Mouse (Mus musculus): ENCODE measurements at regions not wholly inside any gene's neighbourhood (a gene's known extent, or its start where the extent isn't known, plus 50 kb on each side); places are given as distances from the start of the nearest gene placed in this dataset.

DNA sequence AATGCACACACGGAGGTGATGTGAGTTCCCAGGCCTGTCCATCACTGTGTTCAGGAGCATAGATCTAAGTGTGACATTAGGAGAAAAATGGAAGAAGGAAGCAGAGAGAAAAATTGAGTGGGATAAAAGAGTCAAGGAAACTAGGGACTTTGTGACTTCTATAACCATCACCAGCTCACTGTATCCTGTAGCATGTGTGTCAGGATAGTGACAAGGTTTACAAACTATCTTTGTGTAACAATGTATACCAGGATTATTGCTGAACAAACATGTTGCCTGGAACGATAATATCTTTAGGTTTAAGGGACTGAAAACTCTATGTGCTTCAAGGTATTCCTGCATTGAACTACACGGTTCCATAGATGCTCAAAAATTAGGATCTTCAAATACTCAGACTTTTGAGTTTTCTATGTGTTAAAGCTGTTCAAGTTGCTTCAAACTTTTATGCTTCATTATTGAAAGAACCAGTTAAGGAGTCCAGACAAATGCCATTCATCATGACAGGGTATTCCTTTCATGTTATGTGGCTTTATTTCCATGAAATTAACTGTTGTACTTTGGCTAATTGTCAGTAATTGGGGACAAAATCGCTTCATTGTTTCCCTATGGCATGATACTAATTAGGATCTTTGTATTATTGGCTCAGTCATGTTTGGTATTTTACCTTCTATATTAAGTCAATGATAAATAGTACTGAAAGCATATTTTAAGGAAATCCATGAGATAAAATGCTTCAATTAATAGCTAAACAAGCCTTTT lies 200.5 kb downstream of the Gm11146 start:
- Histone ChIP-seq H3K36me3 (ENCODE audit: control insufficient read depth, insufficient read depth, low read length) (no peaks in the 10 kb centered on the region), H3K4me3 (ENCODE audit: low read depth, low read length) (0 out of 2 replicates have a peak overlapping the region, but pooled peaks have one; percentile 10), H3K4me1 (replicated peaks; ENCODE audit: control insufficient read depth, insufficient read depth, low read length) (peaks cover 10% of the 10 kb centered on the region; the same call in 1 of the 2 replicates), H3K27ac (ENCODE audit: low read depth, low read length) (peak overlapping the region; percentile 96), H3K9me3 (ENCODE audit: control insufficient read depth, low read length) (no peaks in the 10 kb centered on the region), H3K4me2 (replicated peaks; ENCODE audit: low read depth, low read length) (peak overlapping the region; percentile 50), H3K27me3 (ENCODE audit: control insufficient read depth, insufficient read depth, low read length) (no peaks in the 10 kb centered on the region), H3K9ac (ENCODE audit: low read depth, low read length) (peak overlapping the region; percentile 65)
- WGBS: 35% methylated on average over 4 of the region's 4 CpGs
- ATAC-seq (ENCODE audit: low FRiP score): no peak
- no peak for DNase-seq (ENCODE audit: low spot score)

DNA sequence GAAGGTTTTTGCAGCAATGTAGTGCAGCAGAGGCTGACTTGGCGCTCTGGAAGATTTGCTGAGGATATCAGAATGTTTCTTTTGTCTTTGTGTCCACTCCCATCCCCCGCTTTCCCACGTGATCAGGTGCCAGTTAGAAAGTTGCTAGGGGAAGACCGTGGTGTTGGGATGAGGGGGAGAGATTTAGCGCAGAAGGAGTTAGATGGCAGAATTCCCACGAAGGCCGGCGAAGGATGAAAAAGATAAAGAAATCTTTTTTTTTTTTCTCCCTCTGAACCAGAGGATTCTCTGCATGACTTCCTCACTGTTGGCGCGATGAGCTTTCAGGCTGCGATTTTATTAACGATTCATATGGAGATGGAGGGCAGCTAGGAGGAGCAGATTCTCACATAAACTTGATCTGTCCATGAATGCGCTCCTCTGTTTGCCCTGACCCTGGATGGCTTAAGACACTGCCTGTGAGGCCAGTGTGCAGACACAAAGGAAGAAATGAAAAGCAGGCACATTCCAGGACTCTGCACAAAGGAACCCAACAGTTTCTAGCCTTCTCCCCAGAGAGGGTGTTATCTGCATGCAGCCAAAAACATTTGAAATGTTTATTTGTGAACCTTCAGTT lies 201.5 kb downstream of the Gm11146 start:
- Histone ChIP-seq H3K27ac (ENCODE audit: low read depth, low read length) (peak overlapping the region; percentile 96), H3K9ac (ENCODE audit: low read depth, low read length) (peak overlapping the region; percentile 65), H3K9me3 (ENCODE audit: control insufficient read depth, low read length) (no peaks in the 10 kb centered on the region), H3K4me1 (replicated peaks; ENCODE audit: control insufficient read depth, insufficient read depth, low read length) (peaks cover 10% of the 10 kb centered on the region; the same call in 1 of the 2 replicates), H3K27me3 (ENCODE audit: control insufficient read depth, insufficient read depth, low read length) (no peaks in the 10 kb centered on the region), H3K4me3 (ENCODE audit: low read depth, low read length) (peak overlapping the region; percentile 22), H3K4me2 (replicated peaks; ENCODE audit: low read depth, low read length) (peak overlapping the region; percentile 50), H3K36me3 (ENCODE audit: control insufficient read depth, insufficient read depth, low read length) (no peaks in the 10 kb centered on the region)
- under 1% methylated on average over 13 of the region's 13 CpGs for WGBS
- DNase-seq (ENCODE audit: low spot score) (peak; percentile 90), ATAC-seq (ENCODE audit: low FRiP score) (peak; percentile 90)

- Histone ChIP-seq H3K4me1 (replicated peaks; ENCODE audit: control insufficient read depth, insufficient read depth, low read length) (peaks cover 10% of the 10 kb centered on the region; the same call in 1 of the 2 replicates), H3K9me3 (ENCODE audit: control insufficient read depth, low read length) (no peaks in the 10 kb centered on the region), H3K4me3 (ENCODE audit: low read depth, low read length) (peak overlapping the region; percentile 22; the same call in 1 of the 2 replicates), H3K36me3 (ENCODE audit: control insufficient read depth, insufficient read depth, low read length) (no peaks in the 10 kb centered on the region), H3K9ac (ENCODE audit: low read depth, low read length) (peak overlapping the region; percentile 65), H3K4me2 (replicated peaks; ENCODE audit: low read depth, low read length) (peak overlapping the region; percentile 50), H3K27ac (ENCODE audit: low read depth, low read length) (peak overlapping the region; percentile 96), H3K27me3 (ENCODE audit: control insufficient read depth, insufficient read depth, low read length) (no peaks in the 10 kb centered on the region)
- WGBS: 4% methylated on average over 10 of the region's 10 CpGs
- ATAC-seq (ENCODE audit: low FRiP score): peak; percentile 58
- peak; percentile 73 for DNase-seq (ENCODE audit: low spot score)
These were observed 202.0 kb downstream of the Gm11146 start for GRCm38 (mm10) chr16:77399846-77400275.

DNA sequence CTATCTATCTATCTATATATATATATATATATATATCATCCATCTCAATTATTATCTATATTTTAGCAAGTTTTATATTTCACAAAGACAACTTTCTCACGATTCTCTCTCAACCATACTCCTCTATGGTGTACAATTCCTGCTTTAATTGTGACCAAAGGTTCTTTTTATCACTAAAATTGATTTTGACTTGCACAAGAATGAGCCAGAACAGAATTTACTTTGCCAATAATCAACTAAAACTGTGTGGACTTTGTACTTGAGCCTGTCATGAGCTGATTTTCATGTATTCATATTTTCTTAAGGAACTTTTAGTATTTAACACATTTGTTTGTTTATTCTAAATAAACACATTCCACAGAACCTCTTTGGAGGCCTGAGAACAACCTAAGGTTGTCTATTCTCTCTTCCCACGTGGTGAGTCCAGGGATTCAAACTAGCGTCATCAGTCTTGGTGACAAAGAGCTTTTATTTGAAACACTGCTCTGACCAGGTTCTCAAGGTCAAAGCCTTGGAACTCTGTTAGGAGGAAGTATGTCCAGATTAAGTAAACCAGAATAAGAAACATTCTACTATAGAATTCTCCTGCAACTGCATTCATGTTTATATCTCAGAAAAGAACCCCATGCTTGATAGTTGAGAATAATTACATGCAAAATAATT lies 207.7 kb downstream of the Gm11146 start:
- Histone ChIP-seq H3K36me3 (ENCODE audit: control insufficient read depth, insufficient read depth, low read length) (no peaks in the 10 kb centered on the region), H3K9ac (ENCODE audit: low read depth, low read length) (no peak overlapping the region), H3K4me2 (replicated peaks; ENCODE audit: low read depth, low read length) (no peak overlapping the region), H3K27ac (ENCODE audit: low read depth, low read length) (no peak overlapping the region), H3K9me3 (ENCODE audit: control insufficient read depth, low read length) (no peaks in the 10 kb centered on the region), H3K4me1 (replicated peaks; ENCODE audit: control insufficient read depth, insufficient read depth, low read length) (0 out of 2 replicates have a peak, but pooled peaks cover 2% of the 10 kb centered on the region), H3K27me3 (ENCODE audit: control insufficient read depth, insufficient read depth, low read length) (no peaks in the 10 kb centered on the region), H3K4me3 (ENCODE audit: low read depth, low read length) (no peak overlapping the region)
- ATAC-seq (ENCODE audit: low FRiP score): no peak
- DNase-seq (ENCODE audit: low spot score): no peak
- 52% methylated on average over 3 of the region's 3 CpGs for WGBS

GRCm38 (mm10) chr16:77393470-77393869 lies 208.4 kb downstream of the Gm11146 start:
- H3K9ac ChIP-seq (ENCODE audit: low read depth, low read length): no peak overlapping the region
- no peak for ATAC-seq (ENCODE audit: low FRiP score)
- H3K27me3 ChIP-seq (ENCODE audit: control insufficient read depth, insufficient read depth, low read length): no peaks in the 10 kb centered on the region
- no peak for DNase-seq (ENCODE audit: low spot score)
- no peak overlapping the region for H3K27ac ChIP-seq (ENCODE audit: low read depth, low read length)
- H3K4me2 ChIP-seq (replicated peaks; ENCODE audit: low read depth, low read length): no peak overlapping the region
- 0 out of 2 replicates have a peak, but pooled peaks cover 2% of the 10 kb centered on the region for H3K4me1 ChIP-seq (replicated peaks; ENCODE audit: control insufficient read depth, insufficient read depth, low read length)
- H3K4me3 ChIP-seq (ENCODE audit: low read depth, low read length): no peak overlapping the region
- 88% methylated on average over 5 of the region's 5 CpGs for whole genome bisulfite sequencing
- no peaks in the 10 kb centered on the region for H3K9me3 ChIP-seq (ENCODE audit: control insufficient read depth, low read length)
- H3K36me3 ChIP-seq (ENCODE audit: control insufficient read depth, insufficient read depth, low read length): no peaks in the 10 kb centered on the region

GRCm38 (mm10) chr16:77392205-77392604 lies 209.7 kb downstream of the Gm11146 start:
- Histone ChIP-seq H3K4me2 (replicated peaks; ENCODE audit: low read depth, low read length) (no peak overlapping the region), H3K9me3 (ENCODE audit: control insufficient read depth, low read length) (no peaks in the 10 kb centered on the region), H3K4me3 (ENCODE audit: low read depth, low read length) (no peak overlapping the region), H3K27me3 (ENCODE audit: control insufficient read depth, insufficient read depth, low read length) (no peaks in the 10 kb centered on the region), H3K36me3 (ENCODE audit: control insufficient read depth, insufficient read depth, low read length) (no peaks in the 10 kb centered on the region), H3K27ac (ENCODE audit: low read depth, low read length) (no peak overlapping the region), H3K4me1 (replicated peaks; ENCODE audit: control insufficient read depth, insufficient read depth, low read length) (0 out of 2 replicates have a peak, but pooled peaks cover 2% of the 10 kb centered on the region), H3K9ac (ENCODE audit: low read depth, low read length) (no peak overlapping the region)
- no peak for DNase-seq (ENCODE audit: low spot score)
- no peak for ATAC-seq (ENCODE audit: low FRiP score)
- WGBS: 75% methylated on average over 4 of the region's 4 CpGs

DNA sequence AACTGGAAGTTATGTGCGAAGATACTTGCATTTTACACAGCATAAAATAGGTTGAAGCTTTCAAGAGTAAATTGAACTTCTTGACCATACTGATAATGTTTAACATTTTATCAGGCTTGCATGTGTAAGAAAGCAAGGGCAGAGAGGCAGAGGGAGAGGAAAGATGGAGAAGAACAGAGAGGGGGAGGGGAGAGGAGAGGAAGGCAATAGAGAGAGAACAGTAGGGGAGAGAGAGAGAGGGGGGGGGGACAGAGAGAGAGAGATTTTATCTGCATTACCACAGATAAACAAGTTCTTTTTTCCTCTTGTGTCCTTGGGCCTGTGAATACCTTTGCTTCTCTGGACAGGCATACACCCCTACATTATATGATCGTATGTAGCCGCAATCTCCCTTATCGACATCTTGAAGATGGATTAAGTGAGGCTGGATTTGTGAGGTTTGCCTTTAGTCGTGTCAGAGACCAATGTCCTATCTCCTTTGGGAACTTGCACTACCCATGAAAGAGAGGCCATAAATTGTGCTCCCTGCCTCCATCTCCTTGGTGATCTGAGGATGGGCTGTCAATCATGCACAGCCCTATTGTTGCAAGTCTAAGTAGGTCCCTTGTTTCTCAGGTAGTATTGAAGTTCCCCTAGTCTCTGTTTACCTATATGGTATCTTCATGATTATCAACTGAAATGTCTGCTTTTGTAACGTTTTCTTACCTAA lies 217.7 kb downstream of the Gm11146 start:
- 54% methylated on average over 6 of the region's 6 CpGs for WGBS
- H3K27me3 ChIP-seq (ENCODE audit: control insufficient read depth, insufficient read depth, low read length): no peaks in the 10 kb centered on the region
- peak overlapping the region; percentile 65 for H3K27ac ChIP-seq (ENCODE audit: low read depth, low read length)
- no peaks in the 10 kb centered on the region for H3K9me3 ChIP-seq (ENCODE audit: control insufficient read depth, low read length)
- peaks cover 4% of the 10 kb centered on the region for H3K4me1 ChIP-seq (replicated peaks; ENCODE audit: control insufficient read depth, insufficient read depth, low read length)
- H3K9ac ChIP-seq (ENCODE audit: low read depth, low read length): no peak overlapping the region
- H3K36me3 ChIP-seq (ENCODE audit: control insufficient read depth, insufficient read depth, low read length): no peaks in the 10 kb centered on the region
- DNase-seq (ENCODE audit: low spot score) (peak; percentile 41), ATAC-seq (ENCODE audit: low FRiP score) (peak; percentile 85)
- no peak overlapping the region for H3K4me2 ChIP-seq (replicated peaks; ENCODE audit: low read depth, low read length)
- no peak overlapping the region for H3K4me3 ChIP-seq (ENCODE audit: low read depth, low read length)

DNA sequence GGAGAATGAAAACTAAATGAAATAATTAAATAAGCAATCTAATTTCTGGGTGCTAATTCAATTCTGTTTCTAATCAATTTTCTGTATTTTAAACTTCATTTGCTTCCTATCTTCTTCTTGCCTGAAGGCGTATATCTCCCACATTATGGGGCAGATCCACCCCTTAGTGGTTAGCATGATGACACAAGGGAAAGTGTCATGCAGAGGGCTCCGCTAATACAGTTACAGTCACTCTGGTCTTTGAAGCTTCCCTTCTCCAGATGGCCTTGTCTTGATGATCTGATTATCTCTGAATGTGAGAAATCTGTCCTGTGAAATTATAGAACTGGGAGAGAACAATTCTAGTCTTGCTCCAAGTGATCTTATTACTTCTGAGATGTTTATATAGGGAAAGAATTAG lies 219.1 kb downstream of the Gm11146 start:
- peaks cover 4% of the 10 kb centered on the region for H3K4me1 ChIP-seq (replicated peaks; ENCODE audit: control insufficient read depth, insufficient read depth, low read length)
- ATAC-seq (ENCODE audit: low FRiP score) (no peak), DNase-seq (ENCODE audit: low spot score) (no peak)
- H3K4me2 ChIP-seq (replicated peaks; ENCODE audit: low read depth, low read length): no peak overlapping the region
- WGBS: 70% methylated on average over 2 of the region's 2 CpGs
- no peak overlapping the region for H3K9ac ChIP-seq (ENCODE audit: low read depth, low read length)
- no peaks in the 10 kb centered on the region for H3K9me3 ChIP-seq (ENCODE audit: control insufficient read depth, low read length)
- no peaks in the 10 kb centered on the region for H3K36me3 ChIP-seq (ENCODE audit: control insufficient read depth, insufficient read depth, low read length)
- no peaks in the 10 kb centered on the region for H3K27me3 ChIP-seq (ENCODE audit: control insufficient read depth, insufficient read depth, low read length)
- H3K4me3 ChIP-seq (ENCODE audit: low read depth, low read length): no peak overlapping the region
- no peak overlapping the region for H3K27ac ChIP-seq (ENCODE audit: low read depth, low read length)

All from hindbrain, embryonic 11.5 days (tissue).